Mouse (Mus musculus) heart, embryonic 12.5 days (tissue): Measurements from ENCODE around the gene Tcf7l2. TPM values are rescaled to one million over a fixed set of nuclear protein-coding genes. Genes with fewer than 3 reads are reported as not detected.
A peak's percentile ranks its signal among the peaks of the same experiment; 100 is the strongest.

ENCODE experiments used
- ATAC-seq: fragments of 200-750 bp; cut with Nextera tagmentation; 2 replicates; pipeline ENCODE4 v1.8.0; 2017; ENCODE audit warnings: moderate TSS enrichment, moderate library complexity; ENCODE audit not compliant: insufficient number of reproducible peaks, low FRiP score
- H3K27ac ChIP-seq: fragments of 300-500 bp; sonication (generic); 2 replicates; pipeline ENCODE4 v1.5.1; 2016; ENCODE audit warnings: mild to moderate bottlenecking, moderate library complexity; ENCODE audit not compliant: poor library complexity, severe bottlenecking
- H3K27me3 ChIP-seq: fragments of 300-500 bp; sonication (generic); replicated peaks from 2 replicates; pipeline ENCODE4 v1.6.1; 2016; ENCODE audit warnings: mild to moderate bottlenecking, moderate library complexity
- H3K36me3 ChIP-seq: fragments of 300-500 bp; sonication (generic); 2 replicates; pipeline ENCODE4 v1.6.1; 2016; ENCODE audit warnings: mild to moderate bottlenecking, moderate library complexity
- H3K4me1 ChIP-seq: fragments of 300-500 bp; sonication (generic); replicated peaks from 2 replicates; pipeline ENCODE4 v1.6.1; 2016; ENCODE audit warnings: mild to moderate bottlenecking
- H3K4me2 ChIP-seq: fragments of 300-500 bp; sonication (generic); 2 replicates; pipeline ENCODE4 v1.6.1; 2016; ENCODE audit warnings: mild to moderate bottlenecking, moderate library complexity
- H3K4me3 ChIP-seq: fragments of 300-500 bp; sonication (generic); 2 replicates; pipeline ENCODE4 v1.5.1; 2016; ENCODE audit warnings: mild to moderate bottlenecking
- H3K9ac ChIP-seq: fragments of 300-500 bp; sonication (generic); 2 replicates; pipeline ENCODE4 v1.6.1; 2016; ENCODE audit warnings: mild to moderate bottlenecking, moderate library complexity
- H3K9me3 ChIP-seq: fragments of 300-500 bp; sonication (generic); replicated peaks from 2 replicates; pipeline ENCODE4 v1.6.1; 2016; ENCODE audit warnings: mild to moderate bottlenecking, moderate library complexity
- WGBS: fragments of 180-500 bp; shearing (Covaris S2); methylation state at CpG from one replicate; pipeline ENCODE4 v1.1.7; 2016; 5-methylcytosine and 5-hydroxymethylcytosine counted together
- polyA plus RNA-seq: library from polyadenylated mRNA; unstranded; fragments of >200 nt; fragmentation: Nextera tagmentation; extraction: Ambion mirVana; gene quantifications from 2 replicates; pipeline ENCODE4 v1.2.1, GENCODE M21; 2016

Tcf7l2 gene
- polyA plus RNA-seq, 1 experiment from 2014 or later: 59.7 TPM

DNA sequence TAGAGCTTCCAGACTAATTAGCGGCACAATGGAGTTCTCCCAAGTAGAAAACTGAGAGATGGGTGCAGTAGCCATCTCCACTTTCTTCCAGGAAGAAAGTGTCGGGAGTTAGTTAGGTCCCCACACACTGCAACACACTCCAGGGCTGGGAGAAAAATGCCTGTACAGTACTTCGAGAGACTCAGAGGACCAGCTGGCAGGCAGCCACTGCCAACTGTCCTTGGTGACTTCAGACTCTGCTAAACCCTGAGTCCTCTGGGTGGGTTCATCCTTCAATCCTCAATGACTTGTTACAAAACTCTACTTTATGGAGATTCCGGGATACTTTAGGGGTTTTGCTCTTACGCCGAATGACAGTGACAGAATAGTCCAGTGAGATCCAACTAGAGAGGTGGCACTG, 34.8 kb upstream of the Tcf7l2 start:
- 81% methylated on average over 6 of the region's 6 CpGs for WGBS
- Histone ChIP-seq H3K4me2 (no peak overlapping the region), H3K9me3 (no peaks in the 10 kb centered on the region), H3K9ac (no peak overlapping the region), H3K4me3 (no peak overlapping the region), H3K27ac (no peak overlapping the region), H3K36me3 (no peaks in the 10 kb centered on the region), H3K27me3 (0 out of 2 replicates have a peak, but pooled peaks cover 6% of the 10 kb centered on the region), H3K4me1 (no peaks in the 10 kb centered on the region)
- ATAC-seq: no peak

DNA sequence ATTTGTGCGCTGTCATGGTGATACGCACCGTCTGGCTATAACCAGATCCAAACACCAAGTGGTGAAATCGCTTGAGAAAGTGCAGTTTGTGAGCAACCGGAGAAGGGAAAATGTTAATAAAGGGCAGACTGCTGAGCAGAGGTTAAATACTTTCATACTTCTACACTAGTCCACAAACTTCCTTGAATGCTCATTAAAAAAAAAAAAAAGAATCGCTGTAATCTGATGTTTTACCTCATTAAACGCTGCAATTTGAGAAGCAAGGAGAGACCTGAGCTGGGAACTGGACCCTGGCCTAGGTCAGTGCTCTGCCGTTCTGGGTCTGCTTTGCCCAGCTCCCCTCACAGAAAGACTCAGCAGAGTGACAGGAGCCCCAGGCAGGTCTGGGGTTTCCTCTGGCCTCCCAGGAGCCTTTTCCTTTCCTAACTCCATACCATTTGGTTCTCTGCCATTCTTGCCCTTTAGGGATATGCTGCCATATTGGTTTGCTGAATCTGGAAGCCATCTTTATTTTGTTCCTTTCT, 33.5 kb upstream of the Tcf7l2 start:
- Histone ChIP-seq H3K9ac (no peak overlapping the region), H3K27ac (no peak overlapping the region), H3K27me3 (0 out of 2 replicates have a peak, but pooled peaks cover 6% of the 10 kb centered on the region), H3K36me3 (no peaks in the 10 kb centered on the region), H3K4me3 (no peak overlapping the region), H3K4me2 (no peak overlapping the region), H3K4me1 (no peaks in the 10 kb centered on the region), H3K9me3 (no peaks in the 10 kb centered on the region)
- WGBS: 84% methylated on average over 8 of the region's 8 CpGs
- ATAC-seq: no peak

DNA sequence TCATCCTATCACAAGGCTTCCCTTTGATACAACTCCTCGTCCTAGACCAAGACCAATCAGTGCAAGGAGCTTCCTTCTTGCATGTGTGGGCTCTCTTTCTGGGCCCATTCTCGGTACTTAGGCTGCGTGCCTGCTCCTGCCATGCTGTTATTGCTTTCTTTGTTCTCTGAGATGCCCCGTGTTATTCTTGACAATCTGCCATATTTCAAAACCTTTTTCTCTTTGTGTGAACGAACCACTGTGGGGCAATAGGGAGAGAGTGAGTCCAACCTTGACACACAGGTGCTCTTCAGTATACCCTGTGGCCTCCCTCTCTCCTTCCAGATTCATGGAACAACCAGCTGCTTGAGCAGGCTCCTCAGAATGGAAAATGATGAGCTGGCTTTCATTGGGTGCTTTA, 30.8 kb upstream of the Tcf7l2 start:
- Histone ChIP-seq H3K36me3 (no peaks in the 10 kb centered on the region), H3K4me3 (no peak overlapping the region), H3K27ac (no peak overlapping the region), H3K4me1 (no peaks in the 10 kb centered on the region), H3K9ac (no peak overlapping the region), H3K4me2 (no peak overlapping the region), H3K27me3 (0 out of 2 replicates have a peak, but pooled peaks cover 6% of the 10 kb centered on the region), H3K9me3 (no peaks in the 10 kb centered on the region)
- ATAC-seq: no peak
- 79% methylated on average over 5 of the region's 5 CpGs for WGBS

DNA sequence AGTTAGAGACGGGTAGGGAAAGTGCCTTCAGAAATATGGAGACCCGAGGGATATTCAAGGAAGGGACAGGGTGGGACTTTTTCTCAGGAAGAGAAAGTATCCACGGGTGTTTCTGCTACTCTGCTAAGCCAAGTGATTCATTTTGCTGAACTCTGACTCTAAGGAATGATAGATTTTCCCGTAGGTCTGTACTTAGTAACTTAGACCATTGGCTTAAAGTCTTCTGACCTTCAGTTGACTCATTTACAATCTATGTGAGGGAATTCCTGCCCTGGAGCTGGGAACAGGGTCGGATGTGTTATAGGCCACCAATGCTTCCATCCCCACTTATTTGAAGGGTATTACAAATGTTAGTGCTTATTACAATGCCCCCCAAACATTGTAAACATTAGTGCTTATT, 29.9 kb upstream of the Tcf7l2 start:
- H3K27ac ChIP-seq: no peak overlapping the region
- no peak overlapping the region for H3K9ac ChIP-seq
- no peaks in the 10 kb centered on the region for H3K4me1 ChIP-seq
- H3K4me2 ChIP-seq: no peak overlapping the region
- no peaks in the 10 kb centered on the region for H3K36me3 ChIP-seq
- no peak overlapping the region for H3K4me3 ChIP-seq
- 74% methylated on average over 5 of the region's 5 CpGs for WGBS
- H3K27me3 ChIP-seq: 0 out of 2 replicates have a peak, but pooled peaks cover 2% of the 10 kb centered on the region
- H3K9me3 ChIP-seq: no peaks in the 10 kb centered on the region
- ATAC-seq: no peak

DNA sequence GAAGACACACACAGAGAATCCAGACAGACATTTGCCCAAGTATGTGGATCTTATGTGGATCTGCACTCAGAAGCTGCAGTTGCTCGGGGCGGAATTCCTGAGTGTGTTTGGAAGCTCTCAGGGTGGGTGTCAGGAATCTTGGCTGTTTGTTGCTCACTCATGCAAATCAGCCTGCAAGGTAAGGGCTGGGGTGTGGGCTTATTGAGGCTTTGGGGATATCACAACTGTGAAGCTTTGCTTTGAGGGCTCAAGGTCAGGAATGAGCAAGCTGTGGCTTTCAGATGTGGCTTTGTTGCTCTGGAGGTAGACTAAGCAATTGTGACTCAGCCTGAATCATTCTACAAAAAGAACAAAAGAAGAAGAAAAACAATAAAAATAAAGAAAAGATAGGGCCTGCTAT, 28.9 kb upstream of the Tcf7l2 start:
- Histone ChIP-seq H3K4me2 (no peak overlapping the region), H3K9ac (no peak overlapping the region), H3K4me3 (no peak overlapping the region), H3K27me3 (0 out of 2 replicates have a peak, but pooled peaks cover 2% of the 10 kb centered on the region), H3K27ac (no peak overlapping the region), H3K9me3 (no peaks in the 10 kb centered on the region), H3K36me3 (no peaks in the 10 kb centered on the region), H3K4me1 (no peaks in the 10 kb centered on the region)
- ATAC-seq: no peak
- WGBS: 71% methylated on average over 2 of the region's 2 CpGs

DNA sequence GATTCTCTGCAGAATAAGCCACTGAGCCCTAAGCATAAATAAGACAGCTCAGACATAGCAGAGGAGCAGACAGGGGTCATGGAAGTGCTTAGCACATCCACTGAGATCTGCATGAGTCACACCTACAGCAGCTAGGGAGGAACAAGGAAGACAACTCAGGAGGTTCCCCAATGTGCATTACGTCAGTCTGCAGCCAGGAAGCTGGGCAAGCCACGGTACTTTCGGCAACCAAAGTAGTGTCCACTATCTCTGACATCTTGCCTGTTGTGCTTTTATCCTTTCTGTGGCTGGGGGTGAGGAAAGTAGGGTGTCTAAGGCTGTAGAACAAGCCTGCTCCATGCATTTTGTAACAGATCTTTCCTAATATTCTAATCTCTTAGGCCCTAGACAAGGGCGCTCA, 27.6 kb upstream of the Tcf7l2 start:
- 0 out of 2 replicates have a peak, but pooled peaks cover 2% of the 10 kb centered on the region for H3K27me3 ChIP-seq
- H3K9me3 ChIP-seq: no peaks in the 10 kb centered on the region
- no peak overlapping the region for H3K4me2 ChIP-seq
- H3K9ac ChIP-seq: no peak overlapping the region
- no peak overlapping the region for H3K4me3 ChIP-seq
- no peak overlapping the region for H3K27ac ChIP-seq
- WGBS: 53% methylated on average over 4 of the region's 4 CpGs
- ATAC-seq: no peak
- no peaks in the 10 kb centered on the region for H3K4me1 ChIP-seq
- H3K36me3 ChIP-seq: no peaks in the 10 kb centered on the region

DNA sequence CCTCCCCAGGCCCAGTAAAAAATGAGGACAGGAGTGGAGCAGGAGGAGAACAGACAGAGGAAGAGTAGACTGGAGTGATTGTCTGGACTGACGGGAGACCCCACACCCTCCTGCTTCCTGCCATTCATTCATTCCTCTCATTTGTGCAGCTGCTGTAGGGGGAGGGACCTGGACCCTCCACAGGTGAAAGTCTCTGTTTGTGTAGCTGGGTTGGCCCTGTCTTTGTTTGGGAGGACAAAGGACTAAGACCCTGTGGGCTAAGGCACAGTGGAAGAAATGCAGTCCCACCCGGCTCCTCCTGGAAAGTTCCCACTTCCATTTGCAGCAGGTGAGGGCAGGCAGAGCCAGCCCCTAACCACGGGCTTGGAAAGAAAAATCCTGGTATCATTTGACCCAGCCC, 27.0 kb upstream of the Tcf7l2 start:
- Histone ChIP-seq H3K36me3 (no peaks in the 10 kb centered on the region), H3K4me2 (no peak overlapping the region), H3K9ac (no peak overlapping the region), H3K27me3 (0 out of 2 replicates have a peak, but pooled peaks cover 2% of the 10 kb centered on the region), H3K9me3 (no peaks in the 10 kb centered on the region), H3K4me3 (no peak overlapping the region), H3K4me1 (no peaks in the 10 kb centered on the region), H3K27ac (no peak overlapping the region)
- WGBS: 59% methylated on average over 3 of the region's 3 CpGs
- no peak for ATAC-seq

DNA sequence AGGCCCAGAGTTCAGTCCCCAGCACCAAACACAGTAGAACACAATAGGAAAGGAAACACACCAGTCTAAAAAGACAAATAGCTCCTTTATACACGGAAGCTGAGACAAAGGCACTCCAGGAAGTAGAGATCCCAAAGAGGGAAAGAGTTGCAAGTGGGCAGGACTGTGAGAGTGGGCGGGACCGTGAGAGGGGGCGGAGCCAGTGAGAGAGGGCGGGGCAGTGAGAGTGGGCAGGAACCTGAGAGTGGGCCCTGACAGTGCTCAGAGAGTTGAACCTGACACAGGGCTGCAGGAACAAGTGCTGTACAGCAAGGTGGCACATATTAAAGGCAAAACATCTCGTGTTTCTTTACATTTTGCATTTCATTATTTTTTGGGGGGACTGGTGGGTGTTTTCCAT, 22.5 kb upstream of the Tcf7l2 start:
- Histone ChIP-seq H3K36me3 (no peaks in the 10 kb centered on the region), H3K27ac (no peak overlapping the region), H3K4me2 (no peak overlapping the region), H3K9me3 (no peaks in the 10 kb centered on the region), H3K9ac (no peak overlapping the region), H3K4me3 (no peak overlapping the region), H3K4me1 (peaks cover 8% of the 10 kb centered on the region), H3K27me3 (no peaks in the 10 kb centered on the region)
- ATAC-seq: no peak
- WGBS: 73% methylated on average over 6 of the region's 6 CpGs

DNA sequence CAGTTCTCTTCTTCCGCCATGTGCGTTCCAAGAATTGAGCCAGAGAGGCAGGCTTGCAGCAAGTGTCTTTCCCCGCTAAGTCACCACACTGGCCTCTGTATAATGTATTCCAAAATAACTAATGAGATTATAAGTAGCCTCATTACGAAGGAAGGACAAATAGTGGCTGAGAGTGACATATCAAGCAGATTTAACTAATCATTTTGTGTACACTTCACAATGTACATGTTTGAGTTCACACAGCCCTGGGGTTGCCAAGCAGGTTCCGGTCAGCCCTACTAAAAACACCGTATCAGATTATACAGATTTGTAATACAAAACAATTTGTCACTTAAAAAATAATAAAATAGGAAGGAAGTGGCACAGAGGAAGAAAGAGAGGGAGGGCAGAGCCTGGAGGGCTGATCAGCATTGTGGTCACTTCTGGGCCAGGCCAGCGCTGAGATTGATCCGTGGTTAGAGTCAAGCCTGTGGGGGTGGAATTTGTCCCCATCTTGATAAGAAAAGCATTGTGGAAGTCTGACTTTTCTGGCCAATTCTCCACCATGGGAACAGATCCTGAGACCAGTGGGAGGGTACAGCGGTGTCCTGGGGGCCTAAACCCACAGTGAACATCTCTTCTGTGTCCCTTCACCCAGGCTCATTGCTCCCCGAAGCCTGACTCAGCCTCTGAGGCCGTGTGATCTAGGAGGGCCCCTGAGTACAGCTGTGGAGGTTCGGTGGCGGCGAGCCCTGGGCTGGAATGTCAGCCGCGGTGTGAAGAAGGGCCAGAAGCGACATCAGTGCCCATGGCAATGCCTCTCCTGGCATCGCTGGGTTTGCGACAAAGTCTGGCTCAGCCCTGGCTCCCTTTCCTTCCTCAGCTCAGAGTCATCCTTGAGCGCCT, 21.9 kb upstream of the Tcf7l2 start:
- H3K4me1 ChIP-seq: peaks cover 8% of the 10 kb centered on the region
- no peak for ATAC-seq
- no peak overlapping the region for H3K4me3 ChIP-seq
- H3K27ac ChIP-seq: no peak overlapping the region
- H3K27me3 ChIP-seq: no peaks in the 10 kb centered on the region
- no peaks in the 10 kb centered on the region for H3K9me3 ChIP-seq
- H3K4me2 ChIP-seq: no peak overlapping the region
- 76% methylated on average over 20 of the region's 20 CpGs for WGBS
- H3K36me3 ChIP-seq: no peaks in the 10 kb centered on the region
- no peak overlapping the region for H3K9ac ChIP-seq

DNA sequence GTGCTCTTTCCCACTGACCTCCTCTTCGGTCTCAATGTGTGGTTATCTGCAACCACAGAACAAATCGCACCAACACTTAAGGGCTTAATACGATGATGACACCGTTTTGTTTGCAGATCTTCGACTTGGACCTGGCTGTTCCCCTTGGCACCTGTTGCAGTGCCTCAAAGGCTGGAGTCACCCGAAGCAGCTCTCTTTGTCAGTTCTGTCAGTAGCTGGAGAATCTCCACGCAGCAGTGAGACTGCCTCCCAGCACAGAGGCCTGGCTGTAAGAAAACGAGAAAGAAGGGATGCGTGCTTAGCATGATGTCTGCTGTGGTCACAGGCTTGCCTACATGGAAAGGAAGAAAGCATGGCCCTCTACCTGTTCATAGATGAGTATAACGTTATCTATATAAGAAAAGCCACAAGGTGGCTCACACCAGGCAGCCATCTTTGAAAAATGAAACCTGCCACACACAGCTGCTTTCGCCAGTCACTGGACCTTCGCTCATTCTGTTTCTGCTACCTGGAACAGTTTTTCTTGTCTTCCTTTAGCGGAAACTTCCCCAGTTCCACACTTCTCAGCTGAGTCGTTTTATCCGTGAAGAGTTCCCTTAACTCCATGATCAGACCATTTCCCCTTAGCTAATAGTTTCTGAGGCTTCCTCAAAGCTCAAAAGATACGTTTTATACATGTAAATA, 21.1 kb upstream of the Tcf7l2 start:
- Histone ChIP-seq H3K4me2 (no peak overlapping the region), H3K9me3 (peaks cover 4% of the 10 kb centered on the region; the same call in 1 of the 2 replicates), H3K9ac (no peak overlapping the region), H3K4me3 (no peak overlapping the region), H3K27me3 (no peaks in the 10 kb centered on the region), H3K36me3 (no peaks in the 10 kb centered on the region), H3K4me1 (peaks cover 8% of the 10 kb centered on the region), H3K27ac (no peak overlapping the region)
- ATAC-seq: no peak
- WGBS: 73% methylated on average over 16 of the region's 16 CpGs

DNA sequence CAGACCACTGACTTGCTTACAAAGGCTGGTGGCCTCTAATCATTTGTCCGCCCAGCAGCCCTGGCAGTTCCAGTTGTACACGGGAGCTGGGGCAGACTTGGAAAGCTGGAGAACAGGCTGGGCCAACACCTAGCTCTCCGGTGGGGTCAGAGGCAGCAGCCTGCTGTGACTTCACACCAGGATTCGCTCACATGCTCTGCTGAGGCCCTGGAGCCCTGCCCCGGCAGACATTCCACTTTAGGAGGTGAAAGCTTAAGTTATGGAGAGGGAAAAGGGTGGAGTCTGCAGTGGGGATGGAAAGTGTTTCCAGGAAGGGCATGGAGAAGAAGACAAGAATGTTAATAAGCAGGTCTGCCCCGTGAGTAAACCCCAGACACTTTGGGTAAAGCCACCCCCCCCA, 19.2 kb upstream of the Tcf7l2 start:
- ATAC-seq: no peak
- no peak overlapping the region for H3K27ac ChIP-seq
- peaks cover 4% of the 10 kb centered on the region; the same call in 1 of the 2 replicates for H3K9me3 ChIP-seq
- no peak overlapping the region for H3K4me2 ChIP-seq
- WGBS: 16% methylated on average over 6 of the region's 6 CpGs
- peak overlapping the region; percentile 28; the same call in 1 of the 2 replicates for H3K9ac ChIP-seq
- H3K27me3 ChIP-seq: no peaks in the 10 kb centered on the region
- H3K4me1 ChIP-seq: peaks cover 8% of the 10 kb centered on the region
- no peak overlapping the region for H3K4me3 ChIP-seq
- H3K36me3 ChIP-seq: no peaks in the 10 kb centered on the region
